Mouse (Mus musculus): ENCODE data around the gene Zswim1.
A peak's percentile ranks its signal among the peaks of the same experiment; 100 is the strongest.
"Not testable (repeated sequence)": the region's sequence is repeated elsewhere in the genome, so short reads cannot be mapped to it uniquely, and the experiment has no call there.

Zswim1 gene

DNA sequence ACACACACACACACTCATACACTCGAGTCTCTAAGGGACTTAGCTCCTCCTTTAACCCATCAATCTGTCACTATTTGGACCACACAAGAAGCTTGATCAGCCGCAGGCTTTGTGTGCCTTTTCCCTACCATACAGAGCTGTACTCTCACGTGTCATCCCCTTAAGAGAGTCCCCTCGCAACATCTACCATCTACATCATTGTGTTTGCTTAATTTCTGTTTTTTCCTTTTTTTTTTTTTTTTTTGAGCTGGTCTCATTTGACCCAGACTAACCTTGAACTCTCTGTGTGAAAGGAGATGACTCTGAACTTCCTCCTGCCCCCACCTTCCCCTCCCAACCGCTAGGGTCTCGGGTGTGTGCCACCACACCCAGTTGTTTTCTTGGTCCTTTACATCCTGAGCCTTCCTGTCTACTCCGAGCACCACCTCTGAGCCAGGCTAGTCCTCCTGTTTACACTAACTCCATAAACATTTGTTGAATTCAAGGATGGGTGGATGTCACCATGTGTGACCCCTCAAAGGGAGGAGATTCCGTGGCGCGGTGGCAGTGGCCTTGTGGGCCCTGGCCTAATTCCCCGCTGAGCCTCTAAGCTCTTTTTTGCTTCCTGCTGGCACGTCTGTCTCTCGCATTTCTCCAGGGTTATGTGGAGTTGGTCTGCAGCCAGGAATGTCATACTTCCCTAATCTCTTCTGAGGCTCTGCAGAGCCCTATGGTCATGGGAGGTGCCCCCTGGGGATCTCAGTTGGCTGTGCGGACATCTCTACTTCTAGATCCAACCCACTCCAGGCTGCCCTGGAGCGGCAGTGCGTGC is 44.5 kb downstream of the Zswim1 start:
- peak; percentile 65 to 71 for DNase-seq (ENCODE audit: low spot score in 2 of 2)

DNA sequence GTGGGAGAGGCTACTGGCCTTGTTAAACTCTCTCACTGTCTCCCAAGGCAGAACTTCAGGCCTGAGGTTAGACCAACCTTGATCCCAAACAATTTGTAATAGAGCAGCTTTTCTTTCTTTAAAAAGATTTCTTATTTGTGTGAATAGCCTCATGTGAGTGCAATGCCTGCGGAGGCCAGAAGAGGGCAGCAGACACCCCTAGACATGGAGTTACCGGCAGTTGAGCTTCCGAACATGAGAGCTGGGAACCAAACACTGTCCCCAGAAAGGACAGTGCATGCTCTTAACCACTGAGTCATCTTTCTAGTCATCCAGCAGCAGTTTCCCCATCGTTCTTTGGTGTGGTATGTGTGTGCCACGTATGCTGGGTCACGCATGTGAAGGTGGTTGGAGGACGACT is 45.1 kb downstream of the Zswim1 start:
- DNase-seq (ENCODE audit: low spot score in 2 of 2): no peak

DNA sequence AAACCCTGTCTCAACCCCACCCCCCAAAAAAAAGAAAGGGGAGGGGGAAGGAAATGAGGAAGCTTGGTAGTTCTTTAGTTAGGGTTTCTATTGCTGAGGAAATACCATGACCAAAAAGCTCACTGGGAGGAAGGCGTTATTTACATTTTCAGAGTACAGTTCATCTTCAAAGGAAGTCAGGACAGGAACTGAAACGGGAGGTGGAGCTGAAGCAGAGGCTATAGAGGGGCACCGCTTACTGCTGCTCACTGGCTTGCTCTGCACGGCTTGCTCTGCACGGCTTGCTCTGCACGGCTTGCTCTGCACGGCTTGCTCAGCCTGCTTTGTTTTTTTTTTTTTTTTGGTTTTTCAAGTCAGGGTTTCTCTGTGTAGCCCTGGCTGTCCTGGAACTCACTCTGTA is 46.0 kb downstream of the Zswim1 start:
- peak; percentile 83 to 84 for DNase-seq (ENCODE audit: low spot score in 2 of 2)

DNA sequence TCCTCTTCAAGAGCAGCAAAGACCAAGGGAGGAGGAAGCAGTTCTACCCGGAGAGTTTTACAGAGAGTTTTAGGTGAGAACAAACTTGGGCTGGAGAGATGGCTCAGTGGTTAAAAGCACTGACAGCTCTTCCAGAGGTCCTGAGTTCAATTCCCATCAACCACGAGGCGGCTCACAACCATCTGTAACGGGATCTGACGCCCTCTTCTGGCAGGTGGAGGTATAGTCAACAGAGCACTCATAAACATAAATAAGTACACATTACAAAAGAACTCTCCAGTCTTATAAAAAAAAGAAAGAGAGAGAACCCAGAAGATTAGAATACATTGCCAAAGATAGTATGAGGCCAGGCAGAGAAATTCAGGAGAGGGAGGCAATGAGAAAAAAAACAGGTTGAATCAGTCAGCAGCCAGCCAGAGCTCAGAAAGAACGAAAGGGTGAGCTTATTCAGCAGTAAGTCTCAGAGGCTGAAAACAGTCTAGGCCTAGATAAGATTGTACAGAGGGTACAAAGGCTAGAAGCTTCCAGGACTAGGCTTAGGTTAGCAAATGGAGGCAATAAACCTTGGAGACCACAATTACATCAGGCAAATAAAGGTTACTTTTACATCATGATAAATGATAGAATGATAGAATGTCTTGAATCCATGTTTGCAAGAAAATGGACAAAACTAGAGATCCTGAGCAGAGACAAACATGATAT is 49.3 kb downstream of the Zswim1 start:
- DNase-seq (ENCODE audit: low spot score in 2 of 2): no peak

DNA sequence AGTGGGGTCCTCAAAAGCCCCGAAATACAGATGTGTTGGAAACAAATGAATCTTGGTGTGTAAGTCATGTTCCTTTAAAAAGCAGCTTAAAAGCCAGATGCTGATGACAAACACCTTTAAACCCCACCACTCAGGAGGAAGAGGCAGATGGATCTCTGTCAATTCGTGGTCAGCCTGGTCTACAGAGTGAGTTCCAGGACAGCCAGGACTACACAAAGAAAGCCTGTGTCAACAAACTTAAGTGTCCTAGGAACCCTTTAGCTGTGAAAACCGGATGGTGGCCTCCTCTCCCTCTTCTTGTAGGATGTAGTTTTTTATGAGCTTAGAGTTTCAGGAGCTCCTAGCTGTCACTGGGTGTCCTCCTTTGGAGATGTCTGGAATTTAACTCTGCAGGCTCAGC is 51.1 kb downstream of the Zswim1 start:
- DNase-seq (ENCODE audit: low spot score in 2 of 2): no peak

DNA sequence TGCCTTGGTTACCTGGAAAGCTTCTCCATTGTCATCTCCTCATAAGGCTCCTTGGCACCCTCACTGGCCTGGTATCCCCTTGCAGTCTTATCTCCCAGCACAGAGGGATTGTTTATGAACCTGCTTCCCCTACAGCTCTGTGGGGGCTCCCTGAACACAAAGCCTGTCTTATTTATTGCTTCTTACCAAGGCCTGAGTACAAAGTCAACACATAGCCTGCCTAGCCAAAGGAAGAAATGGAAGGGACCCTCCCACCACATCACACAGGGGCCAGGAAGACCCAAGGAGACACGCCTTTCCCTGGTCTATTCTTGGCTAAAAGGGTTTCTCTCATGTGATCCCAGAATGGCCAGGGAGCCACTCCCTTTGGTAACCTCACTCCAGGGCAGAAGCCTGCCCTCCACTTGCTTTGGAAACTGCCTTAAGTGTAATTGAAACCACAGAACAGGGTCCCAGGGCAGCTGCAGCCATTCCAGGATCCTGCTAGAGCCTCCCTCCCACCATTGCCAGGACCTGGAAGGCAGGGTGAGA is 51.8 kb downstream of the Zswim1 start:
- DNase-seq (ENCODE audit: low spot score in 2 of 2): no peak

DNA sequence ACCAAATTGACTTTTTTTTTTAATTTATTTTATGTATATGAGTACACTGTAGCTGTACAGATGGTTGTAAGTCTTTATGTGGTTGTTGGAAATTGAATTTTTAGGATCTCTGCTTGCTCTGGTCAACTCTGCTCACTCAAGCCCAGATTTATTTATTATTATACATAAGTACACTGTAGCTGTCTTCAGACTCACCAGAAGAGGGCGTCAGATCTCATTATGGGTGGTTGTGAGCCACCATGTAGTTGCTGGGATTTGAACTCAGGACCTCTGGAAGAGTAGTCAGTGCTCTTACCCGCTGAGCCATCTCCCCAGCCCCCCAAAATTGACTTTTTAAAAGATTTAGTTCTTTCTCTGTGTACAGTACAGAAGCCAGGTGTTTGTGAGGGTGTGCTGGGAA is 53.2 kb downstream of the Zswim1 start:
- not testable (repeated sequence) for DNase-seq (ENCODE audit: low spot score in 2 of 2)
